Mouse (Mus musculus) left cerebral cortex, postnatal 14 days (tissue): ENCODE data around the gene Borcs7. TPM values are rescaled to one million over a fixed set of nuclear protein-coding genes. Genes with fewer than 3 reads are reported as not detected.

Experiments used
- DNase-seq, 2 experiments: peaks; one replicate each; pipeline ENCODE4 v3.0.0; 2021 to 2022; ENCODE audit warnings: low spot score in 2 of 2, mixed read lengths in 1 of 2
- intact Hi-C: fragments of 180-260 bp; cut with DNase I; formaldehyde crosslinking; loops from one replicate; pipeline ENCODE4 v1.15.1; 2025
- long read RNA-seq, 2 experiments: library from polyadenylated mRNA; stranded (forward); transcript quantifications; one replicate each; pipeline ENCODE4 v2.0.0; 2021
- total RNA-seq, 2 experiments: library from RNA; stranded (reverse); gene quantifications; 2 replicates each; pipeline ENCODE4 v1.2.3; 2021

Gene Borcs7
- total RNA-seq, result 10 to 100 TPM; 21.6 to 22.3 TPM
- long read RNA-seq, experiment 1, transcript Borcs7-201 (5 exons, 2,176 nt), result major isoform, 40 of 46 reads
- long read RNA-seq, experiment 1, partial matches to known transcripts, result 0 of 46 reads
- long read RNA-seq, experiment 1, other reads (novel, unspliced or antisense), result 6 of 46 reads
- long read RNA-seq, experiment 2, transcript Borcs7-201 (5 exons, 2,176 nt), result major isoform, 35 of 42 reads
- long read RNA-seq, experiment 2, partial matches to known transcripts, result 0 of 42 reads
- long read RNA-seq, experiment 2, other reads (novel, unspliced or antisense), result 7 of 42 reads

DNA sequence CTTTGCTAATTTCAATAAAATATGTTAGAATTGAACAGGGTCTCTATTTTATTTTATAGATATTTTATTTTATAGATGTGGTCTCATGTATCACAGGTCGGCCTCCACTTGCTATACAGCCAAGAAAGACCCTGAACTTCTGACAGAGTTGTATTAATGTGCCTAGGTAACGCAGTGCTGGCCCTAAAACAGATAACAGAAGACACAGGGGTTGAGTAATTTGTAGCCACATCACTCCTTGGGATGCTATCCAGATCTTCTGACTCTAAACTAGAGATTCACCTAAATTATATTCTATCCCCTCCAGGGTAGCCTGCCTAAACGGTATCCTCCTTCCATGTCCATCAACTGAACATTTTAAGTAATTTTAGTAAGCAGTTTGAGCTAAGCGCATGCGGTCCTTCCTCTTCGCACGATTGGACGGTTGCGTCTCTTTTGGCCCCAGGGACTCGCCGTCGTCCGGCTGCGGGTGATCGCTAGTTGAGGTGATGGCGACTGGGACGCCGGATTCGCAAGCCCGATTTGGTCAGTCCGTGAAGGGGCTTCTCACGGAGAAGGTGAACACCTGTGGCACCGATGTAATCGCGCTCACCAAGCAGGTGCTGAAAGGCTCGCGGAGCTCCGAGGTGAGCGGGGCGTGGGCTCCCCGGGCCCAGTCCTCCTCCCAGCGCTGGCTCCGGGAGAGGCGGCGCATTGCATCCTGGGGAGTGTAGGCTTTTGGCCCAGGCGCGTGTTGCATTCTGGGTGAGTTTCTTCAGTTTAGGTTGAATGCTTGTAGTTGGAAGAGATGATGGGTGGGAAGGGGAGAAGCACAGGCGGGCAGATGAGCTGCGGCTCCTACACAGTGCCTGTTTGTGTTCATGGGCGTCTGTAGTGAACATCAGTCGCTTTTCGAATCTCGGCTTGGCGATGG is at the start of gene Borcs7:
Borcs7 (plus strand) TSS at position 447 of the 913 bp plus-strand sequence.
- DNase-seq, result peak; percentile 86 to 89
- intact Hi-C loops, result no loop called here

DNA sequence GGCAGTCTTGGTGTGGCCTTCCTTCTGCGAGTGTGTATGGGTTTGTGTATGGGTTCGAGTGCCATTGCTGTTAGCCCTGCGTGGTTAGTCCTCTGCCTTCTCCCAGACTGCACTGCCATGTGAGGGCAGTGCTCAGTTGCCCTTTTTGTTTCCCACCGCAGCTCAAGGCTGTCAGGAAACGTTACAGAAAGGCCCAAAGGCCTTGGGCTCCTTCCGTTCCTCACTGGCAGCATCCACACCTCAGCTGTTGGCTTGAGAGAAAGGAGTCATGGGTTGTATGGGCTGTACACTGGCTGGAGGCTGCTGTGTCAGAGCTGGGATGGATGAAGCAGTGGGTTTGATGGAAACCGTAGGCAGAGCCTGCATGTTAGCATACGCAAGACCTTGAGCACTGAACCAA is 48.9 kb upstream of the Borcs7 start:
- intact Hi-C loops, result no loop called here
- DNase-seq, result no peak

DNA sequence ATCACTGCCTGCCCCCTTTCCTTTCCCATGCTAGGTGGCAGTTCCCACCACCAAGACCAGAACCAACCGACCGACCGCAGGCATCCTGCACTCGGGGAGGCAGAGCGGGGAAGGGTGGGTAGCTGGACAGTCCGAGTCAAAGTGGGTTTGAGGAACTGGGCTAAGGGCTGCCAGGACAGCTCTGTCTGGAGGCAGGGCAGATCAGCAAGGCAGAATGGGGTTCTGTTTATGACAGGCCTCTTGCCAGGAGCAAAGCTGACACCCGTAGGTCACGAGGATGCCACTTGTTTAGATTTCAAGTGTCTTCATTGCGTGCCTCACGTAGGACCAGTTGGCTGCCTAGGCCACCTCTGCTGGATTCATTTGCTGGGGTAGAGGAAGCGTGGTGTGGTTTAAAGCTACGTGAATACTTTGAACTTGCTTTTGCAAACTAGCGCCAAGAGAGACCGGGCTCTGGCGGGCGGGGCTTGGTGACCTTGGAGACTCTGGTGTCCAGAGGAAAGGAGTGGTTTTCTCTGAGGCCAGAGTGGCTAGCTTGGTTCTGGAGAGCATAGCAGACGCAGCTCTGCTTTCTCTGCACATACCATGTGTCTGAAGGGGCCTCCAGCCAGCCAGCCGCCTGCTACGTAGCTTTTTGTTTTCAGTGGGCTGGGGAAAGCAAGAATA is 48.2 kb upstream of the Borcs7 start:
- intact Hi-C loops, result no loop called here
- no peak for DNase-seq

DNA sequence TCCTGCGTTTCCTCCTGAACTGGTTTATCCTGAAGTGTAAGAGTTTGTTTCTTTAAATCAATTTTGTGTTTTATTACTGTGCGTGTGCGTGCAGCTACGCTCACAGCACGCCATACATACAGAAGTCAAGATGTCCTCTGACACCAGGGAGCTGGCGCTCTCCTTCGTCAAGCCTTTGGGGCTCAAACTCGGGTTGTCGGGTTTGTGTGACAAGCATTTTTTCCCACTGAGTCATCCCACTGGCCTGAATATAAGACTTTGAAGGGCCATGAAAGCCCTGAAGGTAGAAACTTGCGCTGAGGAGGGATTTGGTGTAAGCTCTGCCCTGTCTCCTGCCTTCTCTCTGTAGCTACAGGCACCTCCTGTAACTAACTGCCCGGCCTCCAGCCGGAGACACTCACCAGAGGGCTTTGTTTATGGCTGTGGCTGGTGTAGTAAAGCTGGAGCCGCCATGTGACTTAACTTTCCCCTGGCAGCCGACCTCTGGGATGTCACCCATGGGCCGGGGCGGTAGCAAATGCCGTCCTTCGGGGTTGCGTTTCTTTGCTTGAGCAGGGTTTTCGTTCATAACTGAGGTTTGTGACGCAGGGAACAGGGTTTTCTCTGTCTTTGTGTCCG is 47.5 kb upstream of the Borcs7 start:
- intact Hi-C loops, result no loop called here
- DNase-seq, result no peak

DNA sequence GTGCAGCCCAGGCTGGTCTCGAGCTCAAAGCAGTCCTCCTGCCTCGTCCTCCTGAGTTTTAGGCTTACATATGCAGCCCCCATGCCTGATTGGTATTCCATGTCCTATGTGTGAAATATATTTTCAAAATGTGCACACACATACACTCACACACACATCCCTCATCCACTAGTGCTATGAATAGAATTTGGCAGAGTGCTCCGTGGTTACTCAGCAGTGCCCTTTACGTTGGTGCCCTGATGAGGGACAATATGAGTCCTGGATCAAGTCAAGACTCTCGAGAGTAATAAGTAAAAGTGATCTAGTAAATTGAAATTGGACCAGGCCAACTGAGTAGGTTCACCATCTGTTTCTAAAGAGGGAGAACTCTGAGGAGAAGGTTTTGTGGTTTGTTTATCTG is 46.5 kb upstream of the Borcs7 start:
- no peak for DNase-seq
- intact Hi-C loops, result no loop called here

DNA sequence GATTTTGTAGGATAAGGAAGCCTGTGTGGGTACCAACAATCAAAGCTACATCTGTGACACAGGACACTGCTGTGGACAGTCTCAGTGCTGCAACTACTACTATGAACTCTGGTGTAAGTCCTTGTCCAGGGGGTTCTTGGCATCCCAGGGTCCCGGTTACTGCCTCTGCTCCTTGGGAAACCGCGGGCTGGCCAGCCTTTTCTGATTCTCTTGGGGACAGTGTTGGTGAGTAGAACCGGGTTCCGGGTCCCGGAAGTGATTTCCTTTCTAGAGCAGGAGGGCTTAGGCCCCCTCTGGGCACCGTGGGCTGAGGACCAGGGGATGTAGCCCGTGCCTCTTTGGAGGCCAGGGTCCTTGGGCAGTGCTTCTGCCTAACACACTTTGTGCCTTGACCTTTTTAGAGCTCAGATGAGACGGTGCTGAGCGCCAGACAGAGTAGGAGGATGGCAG is 45.3 kb upstream of the Borcs7 start:
- DNase-seq, result no peak
- intact Hi-C loops, result no loop called here

DNA sequence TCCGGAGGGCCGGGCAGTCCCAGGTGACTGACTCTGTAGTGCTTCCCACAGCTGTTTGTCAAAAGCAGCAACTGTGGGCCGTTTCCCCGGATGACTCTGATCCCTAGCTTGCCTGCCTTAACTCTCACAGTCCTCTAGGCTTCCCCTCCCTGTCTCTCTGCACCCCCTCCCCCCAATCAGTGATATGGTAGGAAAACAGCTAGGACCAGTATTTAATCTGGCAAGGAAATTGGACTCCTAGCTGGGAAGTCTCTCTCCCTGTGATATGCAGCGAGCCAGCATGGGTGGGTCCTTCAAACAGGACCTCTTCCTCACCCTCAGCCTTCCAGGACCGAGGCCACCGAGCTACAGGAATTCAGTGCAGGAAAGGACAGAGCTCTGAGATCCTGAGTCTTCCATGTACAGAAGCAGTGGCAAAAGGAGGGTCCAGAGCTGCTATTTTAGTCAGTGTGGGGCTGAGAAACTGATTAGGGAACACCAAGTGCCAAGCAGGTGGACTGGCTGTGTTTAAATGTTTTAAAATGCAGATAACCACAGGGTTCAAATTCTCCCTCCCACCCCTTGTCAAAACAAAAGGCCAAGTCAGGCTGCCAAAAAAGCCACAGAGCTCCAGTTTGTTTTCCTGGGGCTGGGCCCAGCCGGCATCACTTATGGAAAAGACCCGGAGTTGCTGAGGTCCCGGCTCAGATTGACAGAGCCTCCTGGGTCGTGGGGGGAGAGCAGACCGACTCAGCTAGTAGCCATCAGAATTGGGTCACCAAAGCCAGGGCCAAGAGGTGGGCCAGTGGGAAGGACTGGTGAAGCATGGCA is 44.7 kb upstream of the Borcs7 start:
- peak in 1 of 2 experiments; percentile 35 for DNase-seq
- intact Hi-C loops, result loop anchor here (5.0 kb wide), 1 partner anchor 43 kb away; no protein-coding TSS in a partner anchor

DNA sequence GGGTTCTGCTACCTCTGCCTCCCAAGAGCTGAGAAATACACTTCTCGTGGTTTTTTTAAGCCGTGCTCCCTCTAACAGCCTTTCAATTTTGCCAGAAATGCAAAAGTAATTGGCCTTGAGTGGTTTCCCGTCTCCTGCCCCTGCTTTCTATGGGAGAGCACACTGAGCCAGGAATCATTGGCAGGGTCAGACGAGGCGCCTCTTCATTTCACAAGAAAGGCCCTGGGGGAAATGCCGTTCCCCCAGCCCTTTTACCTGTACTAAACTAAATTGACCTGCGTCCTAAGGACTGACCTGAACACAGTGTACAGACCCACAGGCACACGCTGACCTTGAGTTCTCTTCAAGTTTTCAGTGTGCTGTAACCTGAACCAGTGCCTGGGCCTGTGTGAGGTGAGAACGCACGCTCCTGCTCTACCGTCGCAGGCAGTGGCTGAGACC is 43.6 kb upstream of the Borcs7 start:
- DNase-seq, result no peak
- intact Hi-C loops, result loop anchor here (5.0 kb wide), 1 partner anchor 44 kb away; no protein-coding TSS in a partner anchor

DNA sequence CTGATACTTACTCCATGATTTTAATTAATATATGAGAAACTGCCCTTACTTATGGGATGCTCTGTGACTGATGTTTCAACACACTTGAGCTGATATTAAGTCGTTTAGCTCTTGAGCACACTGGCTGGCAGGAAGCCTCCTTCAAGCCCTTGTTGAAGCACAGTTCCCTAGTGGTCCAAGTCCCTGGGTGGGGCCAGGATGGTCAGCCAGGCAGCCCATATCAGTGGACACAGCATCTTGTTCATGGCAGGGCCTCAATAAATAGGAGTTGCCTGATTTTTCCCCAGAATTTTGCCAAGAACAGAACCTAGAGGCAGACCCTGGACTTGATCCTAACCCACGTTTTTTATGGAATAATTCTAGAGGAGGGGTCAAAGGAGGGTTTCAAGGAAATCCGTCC is 42.5 kb upstream of the Borcs7 start:
- intact Hi-C loops, result loop anchor here (5.0 kb wide), 1 partner anchor 45 kb away; no protein-coding TSS in a partner anchor
- no peak for DNase-seq

DNA sequence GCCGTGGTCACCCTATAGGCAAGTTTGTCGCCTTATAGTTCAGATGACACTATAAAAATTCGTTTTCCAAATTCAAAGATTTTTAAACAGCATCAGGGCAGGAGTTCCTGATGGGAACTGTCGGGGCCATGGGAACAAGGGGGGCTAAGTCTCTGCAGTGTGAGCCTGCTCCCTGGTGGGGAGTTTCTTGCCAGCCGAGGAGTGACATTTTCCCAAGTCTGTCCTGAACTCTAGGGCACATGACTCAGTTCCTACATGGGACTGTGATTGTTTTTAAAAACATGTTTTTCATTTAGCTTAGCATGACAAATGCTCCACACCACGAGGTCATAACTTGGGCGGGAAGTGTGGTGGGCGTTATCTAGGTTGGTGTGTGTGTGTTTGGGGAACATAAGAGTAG is 41.9 kb upstream of the Borcs7 start:
- DNase-seq, result no peak
- intact Hi-C loops, result loop anchor here (5.0 kb wide), 1 partner anchor 46 kb away; no protein-coding TSS in a partner anchor

DNA sequence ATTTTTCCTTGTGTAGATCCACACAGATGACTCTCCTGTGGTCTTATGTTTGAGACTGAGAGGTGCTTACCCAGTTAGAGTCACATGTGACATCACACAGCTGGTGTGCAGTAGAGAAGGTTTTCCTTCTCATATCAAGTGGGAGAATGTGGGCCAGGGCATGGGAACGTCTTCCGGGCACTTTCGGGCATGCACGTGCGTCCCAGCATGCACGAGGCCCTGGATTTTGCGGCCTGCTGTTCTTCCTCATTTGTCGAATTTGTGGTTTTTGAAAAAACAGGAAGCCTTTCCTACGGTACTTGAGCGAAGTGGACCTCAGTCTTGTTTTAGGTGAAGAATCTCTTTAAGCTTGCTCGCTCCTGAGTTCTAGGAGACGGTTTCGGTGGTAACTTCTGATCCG is 41.1 kb upstream of the Borcs7 start:
- intact Hi-C loops, result loop anchor here (5.0 kb wide), 1 partner anchor 46 kb away; no protein-coding TSS in a partner anchor
- no peak for DNase-seq

DNA sequence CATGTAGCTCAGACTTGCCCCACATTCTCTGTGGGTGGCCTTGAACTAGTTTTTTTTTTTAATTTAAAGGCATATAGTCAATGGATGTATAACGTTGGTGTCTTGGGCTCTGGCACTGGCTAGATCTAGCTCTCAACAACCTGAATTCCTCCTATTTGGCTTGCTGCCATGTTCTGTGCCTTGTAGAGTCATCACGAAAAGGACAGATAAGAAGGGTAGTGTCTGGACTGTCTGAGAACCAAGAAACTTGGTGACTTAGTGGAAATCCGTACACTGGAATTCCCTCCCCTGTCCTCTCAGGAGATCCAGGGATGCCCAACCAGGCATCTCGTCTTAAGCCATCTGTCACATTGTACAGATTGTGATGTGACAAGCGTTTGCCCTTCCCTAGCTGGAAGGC is 36.5 kb upstream of the Borcs7 start:
- no peak for DNase-seq
- intact Hi-C loops, result no loop called here

DNA sequence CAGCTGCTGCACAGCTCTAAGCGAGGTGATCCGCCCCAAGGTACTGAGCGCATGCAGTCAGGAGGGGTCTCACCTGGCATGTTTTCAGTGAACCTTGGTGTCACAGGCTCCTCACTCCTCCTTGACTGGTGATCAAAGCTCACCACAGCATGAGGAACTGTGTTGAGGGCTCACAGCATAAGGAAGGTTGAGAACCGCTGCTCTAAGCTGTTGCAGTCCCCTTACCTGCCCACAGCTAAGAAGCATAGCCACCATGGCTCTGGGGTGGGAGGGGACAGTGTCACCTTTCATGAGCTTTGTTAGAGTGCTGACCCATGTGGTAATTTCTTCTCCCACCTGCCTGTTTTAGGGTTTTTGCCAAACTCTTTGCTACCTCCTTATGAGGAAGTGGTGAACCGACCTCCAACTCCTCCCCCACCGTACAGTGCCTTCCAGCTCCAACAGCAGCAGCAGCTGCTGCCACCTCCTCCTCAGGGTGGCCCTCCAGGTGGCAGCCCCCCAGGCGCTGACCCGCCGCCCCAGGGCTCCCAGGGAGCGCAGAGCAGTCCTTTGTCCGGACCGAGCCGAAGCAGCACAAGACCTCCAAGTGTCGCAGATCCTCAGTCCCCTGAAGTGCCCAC is 36.0 kb upstream of the Borcs7 start:
- intact Hi-C loops, result no loop called here
- no peak for DNase-seq

DNA sequence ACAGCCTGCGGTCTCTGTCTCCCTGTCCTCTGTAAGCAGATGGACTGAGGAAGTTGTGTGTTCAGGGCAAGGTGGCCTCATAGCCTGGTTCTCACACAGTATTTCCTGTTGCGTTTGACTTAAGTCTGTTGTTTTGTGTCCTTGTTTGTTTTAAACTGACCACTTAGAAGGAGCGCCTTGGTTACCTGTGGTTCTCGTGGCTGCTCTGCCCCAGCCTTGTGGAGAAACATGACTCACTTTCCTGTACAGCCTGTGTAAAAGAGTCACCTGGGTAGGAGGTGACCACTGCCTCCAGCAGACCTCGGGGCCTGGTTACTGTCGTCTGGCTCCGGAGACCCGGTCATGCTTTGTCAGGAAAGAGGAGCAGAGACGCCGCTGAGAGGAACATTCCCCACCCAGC is 34.1 kb upstream of the Borcs7 start:
- intact Hi-C loops, result no loop called here
- DNase-seq, result no peak

DNA sequence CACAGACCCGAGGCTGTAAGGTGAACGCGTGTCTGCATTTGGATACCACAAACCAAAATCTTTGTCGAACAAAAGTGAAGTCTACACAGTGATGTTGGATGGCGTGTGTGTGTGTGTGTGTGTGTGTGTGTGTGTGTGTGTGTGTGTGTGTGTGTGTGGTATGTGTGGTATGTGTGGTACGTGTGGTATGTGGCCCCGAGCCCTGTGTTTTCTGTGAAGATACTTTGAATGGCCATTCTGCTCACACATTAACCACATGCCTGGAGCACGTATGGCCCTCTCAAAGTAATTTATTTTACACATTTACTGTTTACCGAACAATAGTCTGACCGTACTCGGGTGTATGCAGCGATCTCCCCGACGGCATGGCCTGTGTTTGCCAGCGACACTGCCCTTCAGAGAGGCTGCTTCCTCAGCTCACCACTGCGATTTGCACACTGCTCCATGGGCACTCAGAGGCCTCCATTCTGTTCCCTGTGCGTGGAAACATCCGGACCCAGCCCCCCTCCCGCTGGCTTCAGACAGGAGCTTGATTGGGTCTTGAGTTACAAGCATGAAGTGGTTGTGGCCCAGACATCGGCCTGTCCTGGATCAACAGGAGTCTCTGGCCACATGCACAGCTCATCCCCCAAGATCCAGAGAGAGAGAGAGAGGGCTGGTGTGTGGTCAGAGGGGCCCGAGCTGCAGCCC is 33.4 kb upstream of the Borcs7 start:
- DNase-seq, result no peak
- intact Hi-C loops, result no loop called here

DNA sequence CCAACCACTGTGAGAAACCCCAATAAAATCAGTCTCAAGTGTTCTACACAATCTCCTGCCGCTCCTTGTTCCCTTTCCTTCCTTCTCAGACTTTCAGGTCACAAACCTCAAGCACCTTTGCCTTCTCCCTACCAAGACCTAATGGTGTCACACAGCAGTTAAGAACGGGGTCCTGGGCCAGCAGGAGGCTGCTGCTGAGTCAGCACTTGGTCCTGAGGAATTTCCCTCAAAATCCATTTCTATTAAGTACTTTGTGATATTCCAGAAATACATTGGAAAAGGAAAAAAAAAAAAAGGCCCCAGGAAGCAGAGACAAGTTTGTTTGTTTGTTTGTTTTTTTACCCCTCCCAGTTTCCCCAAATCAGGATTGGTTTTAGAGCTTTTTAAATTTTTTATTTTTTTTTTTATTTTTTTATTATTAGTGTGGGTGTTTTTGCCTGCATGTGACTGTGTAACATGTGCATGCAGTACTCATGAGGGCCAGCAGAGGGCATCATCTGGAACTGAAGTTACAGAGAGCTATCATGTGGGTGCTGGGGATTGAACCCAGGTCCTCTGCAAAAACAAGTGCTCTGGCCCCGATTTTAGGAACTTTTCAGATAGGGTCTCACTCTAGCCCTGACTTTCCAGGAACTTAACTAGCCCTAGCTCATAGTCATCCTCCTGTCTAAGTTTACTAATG is 32.2 kb upstream of the Borcs7 start:
- no peak for DNase-seq
- intact Hi-C loops, result no loop called here

DNA sequence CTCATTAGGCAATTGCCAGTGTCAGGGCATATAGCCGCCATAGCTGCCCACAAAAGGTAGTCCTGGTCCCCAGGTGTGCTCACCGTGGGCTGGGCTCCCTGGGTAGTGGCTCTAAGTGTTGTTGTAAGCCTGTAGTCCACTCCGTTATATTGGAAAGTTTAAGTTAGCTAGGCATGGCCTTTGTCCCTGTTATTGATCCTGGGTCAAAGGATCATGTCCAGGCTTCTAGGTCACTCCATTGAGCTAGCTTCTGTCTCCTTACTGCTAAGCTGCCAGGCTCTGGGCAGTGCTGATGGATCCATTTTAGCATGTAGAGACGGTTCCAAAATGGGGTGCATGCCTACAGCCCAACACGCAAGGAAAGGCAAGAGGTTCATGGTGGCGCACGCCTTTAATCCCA is 31.4 kb upstream of the Borcs7 start:
- intact Hi-C loops, result no loop called here
- DNase-seq, result no peak
